Mouse (Mus musculus) liver, adult 2 months (tissue): ENCODE data around the gene Scgb1b27. TPM values are rescaled to one million over a fixed set of nuclear protein-coding genes. Genes with fewer than 3 reads are reported as not detected.

ENCODE experiments used
- polyA plus RNA-seq: library from polyadenylated mRNA; depleted of rRNA; stranded (reverse); fragments of >200 nt; gene quantifications from 2 replicates; pipeline ENCODE4 v1.2.3, GENCODE M21; 2012; rRNA removed
- total RNA-seq: library from RNA; depleted of rRNA; stranded (reverse); fragments of >200 nt; gene quantifications from 2 replicates; pipeline ENCODE4 v1.2.3, GENCODE M21; 2014; rRNA removed

Scgb1b27 gene
- total and polyA plus RNA-seq, 2 experiments: not detected

Other genes starting within 250 kb of the Scgb1b27 start
- not detected in 2 replicates for gene Scgb2b26, start 76.4 kb upstream of the Scgb1b27 start, total RNA-seq
- not detected in 2 replicates for gene Scgb2b26, start 76.4 kb upstream of the Scgb1b27 start, polyA plus RNA-seq
- not detected in 2 replicates for gene Scgb2b27, start 7.5 kb upstream of the Scgb1b27 start, total RNA-seq
- not detected in 2 replicates for gene Scgb2b27, start 7.5 kb upstream of the Scgb1b27 start, polyA plus RNA-seq
- not detected in 2 replicates for gene Scgb1b30, start 73.9 kb downstream of the Scgb1b27 start, total RNA-seq
- gene Scgb1b30, start 73.9 kb downstream of the Scgb1b27 start, polyA plus RNA-seq: not detected in 2 replicates
- gene Wtip, start 111.8 kb downstream of the Scgb1b27 start, total RNA-seq: 1.7 and 1.9 TPM in 2 replicates
- gene Wtip, start 111.8 kb downstream of the Scgb1b27 start, polyA plus RNA-seq: 1.6 and 2.8 TPM in 2 replicates
- 31.8 and 33.6 TPM in 2 replicates for gene Uba2, start 148.1 kb downstream of the Scgb1b27 start, total RNA-seq
- gene Uba2, start 148.1 kb downstream of the Scgb1b27 start, polyA plus RNA-seq: 13.6 and 16.9 TPM in 2 replicates
- 15.5 and 15.9 TPM in 2 replicates for gene Pdcd2l, start 175.2 kb downstream of the Scgb1b27 start, total RNA-seq
- gene Pdcd2l, start 175.2 kb downstream of the Scgb1b27 start, polyA plus RNA-seq: 16.0 and 18.5 TPM in 2 replicates
- 61.8 and 74.2 TPM in 2 replicates for gene Gpi1, start 208.9 kb downstream of the Scgb1b27 start, total RNA-seq
- gene Gpi1, start 208.9 kb downstream of the Scgb1b27 start, polyA plus RNA-seq: 100 and 127 TPM in 2 replicates
- not detected in 2 replicates for gene Gm6096, start 229.6 kb downstream of the Scgb1b27 start, total RNA-seq
- gene Gm6096, start 229.6 kb downstream of the Scgb1b27 start, polyA plus RNA-seq: not detected in 2 replicates